Mouse (Mus musculus) embryonic stem cell, embryonic (primary cell): ENCODE data around the gene Xbp1.

Experiments used
- CTCF ChIA-PET, 4 experiments: fragments of 300-600 bp in 2 of 4; fragments of 350-600 bp in 2 of 4; sonication (Branson Sonifier 250); formaldehyde crosslinking; loops; one replicate each; lab custom pipeline; 2022; ENCODE audit warnings: inconsistent platforms in 2 of 4; lab: Charles Lee
- POLR2A ChIA-PET, 4 experiments: fragments of 300-600 bp in 2 of 4; fragments of 350-600 bp in 2 of 4; sonication (Branson Sonifier 250); formaldehyde crosslinking; loops; one replicate each; lab custom pipeline; 2022; ENCODE audit warnings: antibody characterized with exemption in 4 of 4, inconsistent platforms in 1 of 4; lab: Charles Lee

Gene Xbp1

GRCm38 (mm10) chr11:5566506-5566905 is 46.0 kb downstream of the Xbp1 start:
- ChIA-PET POLR2A (no interaction called here), CTCF (interaction anchor here in 1 of 4 experiments (0.6 kb wide), 1 partner anchor 98 kb away, joined by 3 read pairs; no protein-coding TSS in a partner anchor)

GRCm38 (mm10) chr11:5567654-5568053 is 47.2 kb downstream of the Xbp1 start:
- ChIA-PET CTCF (no interaction called here), POLR2A (interaction anchor here in 2 of 4 experiments (0.6 to 1.0 kb wide), 4 partner anchors 13 to 353 kb away, joined by 3 to 5 read pairs (median 4); no protein-coding TSS in a partner anchor)

GRCm38 (mm10) chr11:5568082-5568481 is 47.6 kb downstream of the Xbp1 start:
- POLR2A ChIA-PET: interaction anchor here in 2 of 4 experiments (0.6 kb wide), 3 partner anchors 113 to 352 kb away, joined by 3 to 5 read pairs (median 4); no protein-coding TSS in a partner anchor
- CTCF ChIA-PET: no interaction called here

- POLR2A ChIA-PET: interaction anchor here in 3 of 4 experiments (0.9 to 1.2 kb wide), 3 partner anchors 9 to 54 kb away, joined by 3 read pairs; no protein-coding TSS in a partner anchor
- CTCF ChIA-PET: no interaction called here
Observed at GRCm38 (mm10) chr11:5569474-5569873, 49.0 kb downstream of the Xbp1 start, which contains the start of gene Ankrd36. Gene Ankrd36, plus strand, starts transcription at chr11:5569684.

GRCm38 (mm10) chr11:5571856-5572255 is 51.4 kb downstream of the Xbp1 start:
- POLR2A ChIA-PET: interaction anchor here in 1 of 4 experiments (1.8 kb wide), 1 partner anchor 10 kb away, joined by 5 read pairs; no protein-coding TSS in a partner anchor

GRCm38 (mm10) chr11:5573821-5574220 is 53.4 kb downstream of the Xbp1 start:
- ChIA-PET POLR2A (interaction anchor here in 1 of 4 experiments (0.6 kb wide), 1 partner anchor 72 kb away, joined by 3 read pairs; no protein-coding TSS in a partner anchor), CTCF (interaction anchor here in 1 of 4 experiments (0.6 kb wide), 1 partner anchor 68 kb away, joined by 3 read pairs; no protein-coding TSS in a partner anchor)

More at GRCm38 (mm10) chr11:5571856-5572255, 51.4 kb downstream of the Xbp1 start:
- CTCF ChIA-PET: no interaction called here

- ChIA-PET CTCF (no interaction called here), POLR2A (no interaction called here)
Observed at GRCm38 (mm10) chr11:5575046-5575445, 54.6 kb downstream of the Xbp1 start.
